Mouse (Mus musculus): ENCODE measurements at regions not wholly inside any gene's neighbourhood (a gene's known extent, or its start where the extent isn't known, plus 50 kb on each side); places are given as distances from the start of the nearest gene placed in this dataset.

DNA sequence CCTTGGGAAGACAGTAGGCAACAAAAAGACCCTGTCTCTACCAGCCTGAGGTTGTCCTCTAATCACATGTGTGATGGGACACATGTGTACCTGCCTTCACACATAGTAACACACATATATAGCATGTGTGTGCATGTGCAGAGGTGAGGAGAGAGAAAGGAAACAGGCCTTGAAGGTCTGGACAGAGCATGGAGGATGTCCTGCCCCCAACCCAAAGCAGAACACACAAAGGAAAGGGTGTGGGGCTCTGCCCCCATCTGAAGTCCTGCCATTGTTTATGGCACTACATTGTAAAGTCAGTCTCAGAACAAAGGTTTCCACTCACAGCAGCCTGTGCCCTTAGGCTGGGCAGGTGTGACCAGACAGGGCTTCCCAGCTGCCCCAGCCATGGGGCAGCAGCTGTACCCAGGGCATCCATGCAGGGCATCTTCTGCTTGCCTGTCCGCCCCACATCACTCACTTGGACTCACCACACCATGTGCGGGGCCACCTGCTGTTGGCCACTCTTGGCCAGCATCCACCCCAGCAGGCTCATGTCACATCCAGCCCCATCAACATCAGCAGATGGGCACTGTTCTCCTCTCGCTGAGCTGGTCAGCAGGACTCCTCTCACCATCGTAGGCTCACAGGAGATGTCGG lies 83.6 kb upstream of the 1700016C15Rik start:
- Histone ChIP-seq H3K27me3 (ENCODE audit: insufficient read depth, low read length) (no peaks in the 10 kb centered on the region), H3K4me1 (ENCODE audit: insufficient read depth, low read length) (peaks cover 20% of the 10 kb centered on the region), H3K27ac (ENCODE audit: low read length) (no peak overlapping the region), H3K4me3 (ENCODE audit: low read length) (no peak overlapping the region), H3K36me3 (ENCODE audit: insufficient read depth, low read length) (no peaks in the 10 kb centered on the region), H3K4me2 (replicated peaks; ENCODE audit: low read depth, low read length) (no peak overlapping the region), H3K9me3 (ENCODE audit: low read length) (no peaks in the 10 kb centered on the region), H3K9ac (replicated peaks; ENCODE audit: low read length) (no peak overlapping the region)
- 81% methylated on average over 5 of the region's 5 CpGs for WGBS
- peak; percentile 21; the same call in 1 of the 2 replicates for ATAC-seq (ENCODE audit: low FRiP score, low TSS enrichment)

DNA sequence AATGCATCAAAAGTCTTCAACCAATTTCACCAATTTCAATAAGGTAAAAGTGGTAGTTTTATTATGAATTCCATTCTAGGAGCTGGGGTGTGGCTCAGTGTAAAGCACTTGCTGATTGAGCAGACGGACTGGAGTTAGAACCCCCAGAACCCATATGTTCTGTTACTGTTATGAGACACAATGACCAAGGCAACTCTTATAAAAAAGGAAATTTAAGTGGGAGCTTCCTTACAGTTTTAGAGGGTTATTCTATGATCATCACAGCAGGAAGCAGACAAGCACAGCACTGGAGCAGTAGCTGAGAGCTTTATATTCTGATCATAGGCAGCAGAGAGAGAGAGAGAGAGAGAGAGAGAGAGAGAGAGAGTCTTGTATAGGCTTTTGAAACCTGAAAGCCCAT lies 81.7 kb upstream of the 1700016C15Rik start:
- H3K27ac ChIP-seq (ENCODE audit: low read length) = no peak overlapping the region
- H3K36me3 ChIP-seq (ENCODE audit: insufficient read depth, low read length) = no peaks in the 10 kb centered on the region
- no peaks in the 10 kb centered on the region for H3K27me3 ChIP-seq (ENCODE audit: insufficient read depth, low read length)
- no peak overlapping the region for H3K4me2 ChIP-seq (replicated peaks; ENCODE audit: low read depth, low read length)
- ATAC-seq (ENCODE audit: low FRiP score, low TSS enrichment) = no peak
- H3K4me1 ChIP-seq (ENCODE audit: insufficient read depth, low read length) = peaks cover 15% of the 10 kb centered on the region
- H3K9ac ChIP-seq (replicated peaks; ENCODE audit: low read length) = no peak overlapping the region
- 91% methylated on average over 1 of the region's 1 CpGs for WGBS
- H3K4me3 ChIP-seq (ENCODE audit: low read length) = no peak overlapping the region
- H3K9me3 ChIP-seq (ENCODE audit: low read length) = no peaks in the 10 kb centered on the region

- peaks cover 12% of the 10 kb centered on the region for H3K4me1 ChIP-seq (ENCODE audit: insufficient read depth, low read length)
- no peaks in the 10 kb centered on the region for H3K36me3 ChIP-seq (ENCODE audit: insufficient read depth, low read length)
- no peak overlapping the region for H3K27ac ChIP-seq (ENCODE audit: low read length)
- H3K4me2 ChIP-seq (replicated peaks; ENCODE audit: low read depth, low read length) = no peak overlapping the region
- H3K4me3 ChIP-seq (ENCODE audit: low read length) = no peak overlapping the region
- no peaks in the 10 kb centered on the region for H3K27me3 ChIP-seq (ENCODE audit: insufficient read depth, low read length)
- 76% methylated on average over 4 of the region's 4 CpGs for WGBS
- H3K9ac ChIP-seq (replicated peaks; ENCODE audit: low read length) = no peak overlapping the region
- no peaks in the 10 kb centered on the region for H3K9me3 ChIP-seq (ENCODE audit: low read length)
- ATAC-seq (ENCODE audit: low FRiP score, low TSS enrichment) = no peak
Measured at GRCm38 (mm10) chr1:177648974-177649373, 80.6 kb upstream of the 1700016C15Rik start.

GRCm38 (mm10) chr1:177651219-177651618 lies 78.4 kb upstream of the 1700016C15Rik start:
- Histone ChIP-seq H3K36me3 (ENCODE audit: insufficient read depth, low read length) (no peaks in the 10 kb centered on the region), H3K27me3 (ENCODE audit: insufficient read depth, low read length) (no peaks in the 10 kb centered on the region), H3K27ac (ENCODE audit: low read length) (no peak overlapping the region), H3K4me3 (ENCODE audit: low read length) (no peak overlapping the region), H3K9ac (replicated peaks; ENCODE audit: low read length) (no peak overlapping the region), H3K4me2 (replicated peaks; ENCODE audit: low read depth, low read length) (no peak overlapping the region), H3K9me3 (ENCODE audit: low read length) (no peaks in the 10 kb centered on the region), H3K4me1 (ENCODE audit: insufficient read depth, low read length) (no peaks in the 10 kb centered on the region)
- no peak for ATAC-seq (ENCODE audit: low FRiP score, low TSS enrichment)
- WGBS = 78% methylated on average over 5 of the region's 5 CpGs

GRCm38 (mm10) chr1:177663163-177663562 lies 66.5 kb upstream of the 1700016C15Rik start:
- peak; percentile 57; the same call in 1 of the 2 replicates for ATAC-seq (ENCODE audit: low FRiP score, low TSS enrichment)
- H3K4me2 ChIP-seq (replicated peaks; ENCODE audit: low read depth, low read length) = no peak overlapping the region
- no peaks in the 10 kb centered on the region for H3K4me1 ChIP-seq (ENCODE audit: insufficient read depth, low read length)
- no peaks in the 10 kb centered on the region for H3K36me3 ChIP-seq (ENCODE audit: insufficient read depth, low read length)
- H3K27me3 ChIP-seq (ENCODE audit: insufficient read depth, low read length) = no peaks in the 10 kb centered on the region
- H3K27ac ChIP-seq (ENCODE audit: low read length) = no peak overlapping the region
- WGBS = 35% methylated on average over 7 of the region's 7 CpGs
- H3K4me3 ChIP-seq (ENCODE audit: low read length) = no peak overlapping the region
- H3K9ac ChIP-seq (replicated peaks; ENCODE audit: low read length) = no peak overlapping the region
- no peaks in the 10 kb centered on the region for H3K9me3 ChIP-seq (ENCODE audit: low read length)

- WGBS = 88% methylated on average over 8 of the region's 8 CpGs
- Histone ChIP-seq H3K9ac (replicated peaks; ENCODE audit: low read length) (no peak overlapping the region), H3K27me3 (ENCODE audit: insufficient read depth, low read length) (no peaks in the 10 kb centered on the region), H3K27ac (ENCODE audit: low read length) (no peak overlapping the region), H3K36me3 (ENCODE audit: insufficient read depth, low read length) (no peaks in the 10 kb centered on the region), H3K4me1 (ENCODE audit: insufficient read depth, low read length) (no peaks in the 10 kb centered on the region), H3K4me3 (ENCODE audit: low read length) (no peak overlapping the region), H3K9me3 (ENCODE audit: low read length) (no peaks in the 10 kb centered on the region), H3K4me2 (replicated peaks; ENCODE audit: low read depth, low read length) (no peak overlapping the region)
- no peak for ATAC-seq (ENCODE audit: low FRiP score, low TSS enrichment)
Measured at GRCm38 (mm10) chr1:177667041-177667791, 62.4 kb upstream of the 1700016C15Rik start.

- H3K4me3 ChIP-seq (ENCODE audit: low read length) = no peak overlapping the region
- WGBS = 88% methylated on average over 1 of the region's 1 CpGs
Measured at GRCm38 (mm10) chr1:177670576-177670975, 59.0 kb upstream of the 1700016C15Rik start.

GRCm38 (mm10) chr1:177676657-177677056 lies 53.0 kb upstream of the 1700016C15Rik start:
- Histone ChIP-seq H3K36me3 (ENCODE audit: insufficient read depth, low read length) (no peaks in the 10 kb centered on the region), H3K27me3 (ENCODE audit: insufficient read depth, low read length) (no peaks in the 10 kb centered on the region), H3K4me2 (replicated peaks; ENCODE audit: low read depth, low read length) (no peak overlapping the region), H3K9ac (replicated peaks; ENCODE audit: low read length) (no peak overlapping the region), H3K4me1 (ENCODE audit: insufficient read depth, low read length) (no peaks in the 10 kb centered on the region), H3K9me3 (ENCODE audit: low read length) (no peaks in the 10 kb centered on the region), H3K27ac (ENCODE audit: low read length) (no peak overlapping the region), H3K4me3 (ENCODE audit: low read length) (no peak overlapping the region)
- WGBS = 95% methylated on average over 5 of the region's 5 CpGs
- no peak for ATAC-seq (ENCODE audit: low FRiP score, low TSS enrichment)

More at GRCm38 (mm10) chr1:177670576-177670975, 59.0 kb upstream of the 1700016C15Rik start:
- Histone ChIP-seq H3K9ac (replicated peaks; ENCODE audit: low read length) (no peak overlapping the region), H3K4me2 (replicated peaks; ENCODE audit: low read depth, low read length) (no peak overlapping the region), H3K27ac (ENCODE audit: low read length) (no peak overlapping the region), H3K36me3 (ENCODE audit: insufficient read depth, low read length) (no peaks in the 10 kb centered on the region), H3K27me3 (ENCODE audit: insufficient read depth, low read length) (no peaks in the 10 kb centered on the region), H3K4me1 (ENCODE audit: insufficient read depth, low read length) (no peaks in the 10 kb centered on the region), H3K9me3 (ENCODE audit: low read length) (no peaks in the 10 kb centered on the region)
- no peak for ATAC-seq (ENCODE audit: low FRiP score, low TSS enrichment)

GRCm38 (mm10) chr1:177678832-177679231 lies 50.8 kb upstream of the 1700016C15Rik start:
- no peaks in the 10 kb centered on the region for H3K36me3 ChIP-seq (ENCODE audit: insufficient read depth, low read length)
- H3K4me2 ChIP-seq (replicated peaks; ENCODE audit: low read depth, low read length) = no peak overlapping the region
- H3K9ac ChIP-seq (replicated peaks; ENCODE audit: low read length) = no peak overlapping the region
- H3K4me1 ChIP-seq (ENCODE audit: insufficient read depth, low read length) = no peaks in the 10 kb centered on the region
- H3K4me3 ChIP-seq (ENCODE audit: low read length) = no peak overlapping the region
- H3K9me3 ChIP-seq (ENCODE audit: low read length) = no peaks in the 10 kb centered on the region
- 78% methylated on average over 4 of the region's 4 CpGs for WGBS
- H3K27ac ChIP-seq (ENCODE audit: low read length) = no peak overlapping the region
- ATAC-seq (ENCODE audit: low FRiP score, low TSS enrichment) = no peak
- H3K27me3 ChIP-seq (ENCODE audit: insufficient read depth, low read length) = no peaks in the 10 kb centered on the region
